Mouse (Mus musculus) layer of hippocampus, adult 8-10 months (tissue): ENCODE results near the gene Pdxk. TPM values are rescaled to one million over a fixed set of nuclear protein-coding genes. Genes with fewer than 3 reads are reported as not detected.
"Not testable (repeated sequence)": the region's sequence is repeated elsewhere in the genome, so short reads cannot be mapped to it uniquely, and the experiment has no call there.

Experiments used
- DNase-seq, 2 experiments: peaks; one replicate each; pipeline ENCODE4 v3.0.0; 2022; ENCODE audit warnings: low spot score in 2 of 2
- total RNA-seq, 4 experiments: library from RNA; stranded (reverse); gene quantifications; 2 replicates each; pipeline ENCODE4 v1.2.4; 2022

Pdxk gene
- total RNA-seq, 4 experiments from 2014 or later: 94.9 to 110 (median 101) TPM

GRCm38 (mm10) chr10:78420929-78421328, 43.8 kb downstream of the Pdxk start:
- no peak for DNase-seq

- no peak for DNase-seq
These were observed 46.0 kb downstream of the Pdxk start for GRCm38 (mm10) chr10:78418791-78419190.

GRCm38 (mm10) chr10:78417888-78418287, 46.9 kb downstream of the Pdxk start:
- DNase-seq: peak in 1 of 2 experiments; percentile 31

GRCm38 (mm10) chr10:78414936-78415335, 49.8 kb downstream of the Pdxk start:
- DNase-seq: not testable (repeated sequence)

- no peak for DNase-seq
These were observed 51.6 kb downstream of the Pdxk start for GRCm38 (mm10) chr10:78413152-78413520.

- peak; percentile 95 to 98 for DNase-seq
These were observed 52.2 kb downstream of the Pdxk start, which contains the start of gene Rrp1 for GRCm38 (mm10) chr10:78412319-78413151. Rrp1 (minus strand) TSS chr10:78413043.

- no peak for DNase-seq
These were observed 52.9 kb downstream of the Pdxk start for GRCm38 (mm10) chr10:78411851-78412250.

GRCm38 (mm10) chr10:78409035-78409788, 55.6 kb downstream of the Pdxk start:
- DNase-seq: no peak

GRCm38 (mm10) chr10:78407132-78407531, 57.6 kb downstream of the Pdxk start:
- no peak for DNase-seq

- no peak for DNase-seq
These were observed 58.6 kb downstream of the Pdxk start for GRCm38 (mm10) chr10:78406152-78406551.

- DNase-seq: no peak
These were observed 62.4 kb downstream of the Pdxk start for GRCm38 (mm10) chr10:78402301-78402922.

GRCm38 (mm10) chr10:78401127-78401526, 63.6 kb downstream of the Pdxk start:
- no peak for DNase-seq

- DNase-seq: no peak
These were observed 65.6 kb downstream of the Pdxk start for GRCm38 (mm10) chr10:78399090-78399657.

GRCm38 (mm10) chr10:78396625-78396885, 68.2 kb downstream of the Pdxk start:
- no peak for DNase-seq

- peak; percentile 92 to 98 for DNase-seq
These were observed 68.8 kb downstream of the Pdxk start for GRCm38 (mm10) chr10:78395819-78396624.

GRCm38 (mm10) chr10:78395377-78395776, 69.4 kb downstream of the Pdxk start:
- no peak for DNase-seq

GRCm38 (mm10) chr10:78392072-78392471, 72.7 kb downstream of the Pdxk start:
- peak; percentile 63 to 87 for DNase-seq

- DNase-seq: no peak
These were observed 73.7 kb downstream of the Pdxk start for GRCm38 (mm10) chr10:78390982-78391470.

- DNase-seq: peak; percentile 50 to 70
These were observed 76.4 kb downstream of the Pdxk start for GRCm38 (mm10) chr10:78388216-78388980.
